In genomic region chr1:152524987-152525648, GRCm38 (mm10) we compare ENCODE assay signal across 8 mouse cellular contexts.
DNase-seq lines count a peak whose midpoint lies in the region; ATAC-seq and TF ChIP-seq lines count a peak whose summit lies in the region.

No protein-coding gene starts in this region.

- peak; percentile 64 for TF ChIP-seq CTCF in bone marrow, adult 2 months (IDR thresholded peaks at IDR 0.05; ENCODE audit: control insufficient read depth, insufficient read depth, low read length)

- DNase-seq in A20 (ENCODE audit: low read depth, low spot score) = peak; percentile 69
- peak; percentile 90 for DNase-seq in limb, embryonic 14.5 days (ENCODE audit: low spot score)
- peak; percentile 33 to 52 for DNase-seq in monocyte, adult 2 months (ENCODE audit: low read depth in 1 of 2, low spot score in 2 of 2)
- peak; percentile 62 to 64 for DNase-seq in spleen, postnatal 36 days (ENCODE audit: low spot score in 2 of 2)

- no peaks in the 10 kb centered on the region for H3K27me3 ChIP-seq in embryonic facial prominence, embryonic 15.5 days
- H3K27me3 ChIP-seq in heart, embryonic 11.5 days (ENCODE audit: control insufficient read depth, insufficient read depth, low read length) = no peaks in the 10 kb centered on the region
- H3K27me3 ChIP-seq in kidney, embryonic 15.5 days = no peaks in the 10 kb centered on the region
- no peaks in the 10 kb centered on the region for H3K27me3 ChIP-seq in limb, embryonic 14.5 days (ENCODE audit: control insufficient read depth, insufficient read depth, low read length)

- TF ChIP-seq POLR2A in bone marrow, adult 2 months (IDR thresholded peaks at IDR 0.05; ENCODE audit: borderline replicate concordance, control insufficient read depth, low read depth, low read length) = no peak
- TF ChIP-seq POLR2A in limb, embryonic 14.5 days (IDR thresholded peaks at IDR 0.05; ENCODE audit: borderline replicate concordance, extremely low read depth, insufficient read depth, insufficient read length) = no peak

- WGBS in bone marrow, adult 2 months = 17% methylated on average over 6 of the region's 6 CpGs
- WGBS in embryonic facial prominence, embryonic 15.5 days = 16% methylated on average over 6 of the region's 6 CpGs
- 10% methylated on average over 6 of the region's 6 CpGs for WGBS in heart, embryonic 11.5 days (ENCODE audit: insufficient replicate concordance)
- WGBS in kidney, embryonic 15.5 days = 21% methylated on average over 6 of the region's 6 CpGs
- 20% methylated on average over 6 of the region's 6 CpGs for WGBS in limb, embryonic 14.5 days

- H3K27ac ChIP-seq in bone marrow, adult 2 months (ENCODE audit: control insufficient read depth, insufficient read depth, low read depth, low read length, poor library complexity) = no peak overlapping the region
- H3K27ac ChIP-seq in embryonic facial prominence, embryonic 15.5 days (replicated peaks) = no peak overlapping the region
- peak overlapping the region; percentile 81 for H3K27ac ChIP-seq in heart, embryonic 11.5 days (ENCODE audit: low read depth, low read length)
- H3K27ac ChIP-seq in kidney, embryonic 15.5 days = no peak overlapping the region
- H3K27ac ChIP-seq in limb, embryonic 14.5 days (replicated peaks; ENCODE audit: low read depth, low read length) = no peak overlapping the region

- no peak overlapping the region for H3K4me3 ChIP-seq in bone marrow, adult 2 months (replicated peaks; ENCODE audit: control insufficient read depth, low read depth, low read length)
- no peak overlapping the region for H3K4me3 ChIP-seq in embryonic facial prominence, embryonic 15.5 days (replicated peaks)
- H3K4me3 ChIP-seq in heart, embryonic 11.5 days (ENCODE audit: low read depth, low read length) = no peak overlapping the region
- H3K4me3 ChIP-seq in kidney, embryonic 15.5 days (replicated peaks) = no peak overlapping the region
- H3K4me3 ChIP-seq in limb, embryonic 14.5 days (replicated peaks; ENCODE audit: low read length) = no peak overlapping the region

- H3K36me3 ChIP-seq in embryonic facial prominence, embryonic 15.5 days = peaks cover 32% of the 10 kb centered on the region
- H3K36me3 ChIP-seq in heart, embryonic 11.5 days (ENCODE audit: control insufficient read depth, insufficient read depth, low read length) = peaks cover 17% of the 10 kb centered on the region
- peaks cover 90% of the 10 kb centered on the region for H3K36me3 ChIP-seq in kidney, embryonic 15.5 days
- H3K36me3 ChIP-seq in limb, embryonic 14.5 days (ENCODE audit: control insufficient read depth, insufficient read depth, low read length) = peaks cover 51% of the 10 kb centered on the region

- peaks cover 5% of the 10 kb centered on the region; the same call in 1 of the 2 replicates for H3K4me1 ChIP-seq in bone marrow, adult 2 months (ENCODE audit: control insufficient read depth, insufficient read depth, low read length)
- no peaks in the 10 kb centered on the region for H3K4me1 ChIP-seq in embryonic facial prominence, embryonic 15.5 days
- H3K4me1 ChIP-seq in heart, embryonic 11.5 days (ENCODE audit: control insufficient read depth, insufficient read depth, low read length) = peaks cover 45% of the 10 kb centered on the region
- peaks cover 8% of the 10 kb centered on the region for H3K4me1 ChIP-seq in kidney, embryonic 15.5 days
- H3K4me1 ChIP-seq in limb, embryonic 14.5 days (ENCODE audit: control insufficient read depth, insufficient read depth, low read length) = no peaks in the 10 kb centered on the region

- H3K9me3 ChIP-seq in embryonic facial prominence, embryonic 15.5 days (replicated peaks) = no peaks in the 10 kb centered on the region
- no peaks in the 10 kb centered on the region for H3K9me3 ChIP-seq in heart, embryonic 11.5 days (replicated peaks; ENCODE audit: control insufficient read depth, low read length)
- H3K9me3 ChIP-seq in kidney, embryonic 15.5 days (replicated peaks) = no peaks in the 10 kb centered on the region
- H3K9me3 ChIP-seq in limb, embryonic 14.5 days (ENCODE audit: control insufficient read depth, low read length) = no peaks in the 10 kb centered on the region

- no peak overlapping the region for H3K4me2 ChIP-seq in embryonic facial prominence, embryonic 15.5 days (replicated peaks)
- H3K4me2 ChIP-seq in heart, embryonic 11.5 days = no peak overlapping the region
- H3K4me2 ChIP-seq in kidney, embryonic 15.5 days = no peak overlapping the region
- no peak overlapping the region for H3K4me2 ChIP-seq in limb, embryonic 14.5 days (replicated peaks; ENCODE audit: low read depth, low read length, severe bottlenecking)

- no peak overlapping the region for H3K9ac ChIP-seq in embryonic facial prominence, embryonic 15.5 days
- H3K9ac ChIP-seq in heart, embryonic 11.5 days (ENCODE audit: low read depth, low read length) = peak overlapping the region; percentile 47; the same call in 1 of the 2 replicates
- H3K9ac ChIP-seq in kidney, embryonic 15.5 days = no peak overlapping the region
- H3K9ac ChIP-seq in limb, embryonic 14.5 days (ENCODE audit: low read depth, low read length, severe bottlenecking) = no peak overlapping the region

- ATAC-seq in embryonic facial prominence, embryonic 15.5 days (ENCODE audit: insufficient number of reproducible peaks, low FRiP score, low TSS enrichment, low read depth) = peak; percentile 60
- ATAC-seq in heart, embryonic 11.5 days (replicated peaks; ENCODE audit: insufficient number of reproducible peaks, low FRiP score, low TSS enrichment) = no peak
- peak; percentile 74 for ATAC-seq in kidney, embryonic 15.5 days (replicated peaks; ENCODE audit: low FRiP score)
- peak; percentile 72 for ATAC-seq in limb, embryonic 14.5 days (ENCODE audit: low FRiP score, low read depth)
